Mouse (Mus musculus) midbrain, embryonic 14.5 days (tissue): ENCODE results near the gene Dlg4. TPM values are rescaled to one million over a fixed set of nuclear protein-coding genes. Genes with fewer than 3 reads are reported as not detected.

Experiments
- ATAC-seq: fragments of 200-750 bp; cut with Nextera tagmentation; 2 replicates; pipeline ENCODE4 v1.8.0; 2017; ENCODE audit warnings: moderate number of reproducible peaks, moderate library complexity; ENCODE audit not compliant: low FRiP score, low TSS enrichment
- DNase-seq: peaks from one replicate; pipeline ENCODE4 v3.0.0-alpha.2; 2015
- H3K27ac ChIP-seq: fragments of 300-500 bp; sonication (generic); replicated peaks from 2 replicates; pipeline ENCODE4 v1.5.1; 2014; ENCODE audit warnings: mild to moderate bottlenecking, low read depth, low read length, moderate library complexity
- H3K27me3 ChIP-seq: fragments of 300-500 bp; sonication (generic); 2 replicates; pipeline ENCODE4 v1.6.1; 2014; ENCODE audit warnings: low read length, control low read depth, mixed read lengths; ENCODE audit not compliant: control insufficient read depth, insufficient read depth
- H3K36me3 ChIP-seq: fragments of 300-500 bp; sonication (generic); 2 replicates; pipeline ENCODE4 v1.6.1; 2014; ENCODE audit warnings: low read length, control low read depth; ENCODE audit not compliant: control insufficient read depth, insufficient read depth
- H3K4me1 ChIP-seq: fragments of 300-500 bp; sonication (generic); 2 replicates; pipeline ENCODE4 v1.6.1; 2014; ENCODE audit warnings: mild to moderate bottlenecking, antibody characterized with exemption, low read length, control low read depth; ENCODE audit not compliant: control insufficient read depth, insufficient read depth
- H3K4me2 ChIP-seq: fragments of 300-500 bp; sonication (generic); 2 replicates; pipeline ENCODE4 v1.6.1; 2014; ENCODE audit warnings: mild to moderate bottlenecking, low read length, moderate library complexity
- H3K4me3 ChIP-seq: fragments of 300-500 bp; sonication (generic); replicated peaks from 2 replicates; pipeline ENCODE4 v1.5.1; 2014; ENCODE audit warnings: low read depth, low read length
- H3K9ac ChIP-seq: fragments of 300-500 bp; sonication (generic); replicated peaks from 2 replicates; pipeline ENCODE4 v1.6.1; 2014; ENCODE audit warnings: mild to moderate bottlenecking, low read length, moderate library complexity
- H3K9me3 ChIP-seq: fragments of 300-500 bp; sonication (generic); 2 replicates; pipeline ENCODE4 v1.6.1; 2016; ENCODE audit warnings: low read length, control low read depth, mixed read lengths; ENCODE audit not compliant: control insufficient read depth
- WGBS: fragments of 180-500 bp; shearing (Covaris S2); extraction: QIAGEN DNeasy Blood & Tissue Kit; methylation state at CpG from one replicate; pipeline ENCODE4 v1.1.7; 2014; 5-methylcytosine and 5-hydroxymethylcytosine counted together
- polyA plus RNA-seq: library from polyadenylated mRNA; unstranded; fragments of >200 nt; fragmentation: Nextera tagmentation; extraction: Ambion mirVana; gene quantifications from 2 replicates; pipeline ENCODE4 v1.2.1, GENCODE M21; 2014

Dlg4 gene
- polyA plus RNA-seq, 1 experiment from 2014 or later: 33.1 TPM

DNA sequence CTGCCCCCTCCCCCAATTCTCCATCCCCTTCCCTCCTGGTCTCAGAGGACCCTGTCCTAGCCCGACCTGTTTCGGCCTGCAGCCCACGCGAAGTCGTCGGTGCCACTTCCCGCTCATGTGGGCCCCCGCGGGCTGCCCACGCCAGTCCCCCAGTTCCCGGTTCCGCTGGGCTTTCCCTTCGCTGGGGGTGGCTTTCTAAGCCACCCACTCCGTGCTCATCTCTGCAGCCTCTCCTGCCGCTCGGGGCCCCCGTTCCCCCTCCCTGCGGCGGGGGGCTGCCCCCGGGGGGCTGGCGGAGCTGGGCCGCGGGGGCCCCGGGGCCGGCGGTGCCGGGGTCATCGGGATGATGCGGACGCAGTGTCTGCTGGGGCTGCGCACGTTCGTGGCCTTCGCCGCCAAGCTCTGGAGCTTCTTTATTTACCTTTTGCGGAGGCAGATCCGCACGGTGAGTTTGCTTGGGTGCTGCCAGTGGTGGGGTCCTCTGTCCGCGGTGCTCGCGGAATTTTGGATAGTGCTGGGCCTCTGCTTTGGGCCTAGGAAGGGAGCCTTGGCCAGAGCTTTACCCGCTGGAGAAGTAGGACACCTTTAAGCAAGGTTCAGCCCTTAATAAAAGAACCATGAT, 35.5 kb upstream of the Dlg4 start, which contains the start of gene Ctdnep1:
Gene Ctdnep1, plus strand, starts transcription at position 16 of the 622 bp plus-strand sequence.
- ATAC-seq: peak; percentile 2; the same call in 1 of the 2 replicates
- peak; percentile 39 for DNase-seq
- peak within 1 kb of the TSS; percentile 98 for H3K9ac ChIP-seq
- H3K27me3 ChIP-seq: no peaks in the 10 kb centered on the region
- H3K4me2 ChIP-seq: peak within 1 kb of the TSS; percentile 80
- WGBS: under 1% methylated on average over 43 of the region's 43 CpGs
- H3K4me1 ChIP-seq: peaks cover 33% of the 10 kb centered on the region
- no peaks in the 10 kb centered on the region for H3K9me3 ChIP-seq
- peaks cover 41% of the 10 kb centered on the region for H3K36me3 ChIP-seq
- H3K4me3 ChIP-seq: peak within 1 kb of the TSS; percentile 100
- H3K27ac ChIP-seq: peak within 1 kb of the TSS; percentile 99

- DNase-seq (no peak), ATAC-seq (no peak)
- peak within 1 kb of the TSS; percentile 80 for H3K4me2 ChIP-seq
- peak within 1 kb of the TSS; percentile 98 for H3K9ac ChIP-seq
- WGBS: 59% methylated on average over 8 of the region's 8 CpGs
- no peaks in the 10 kb centered on the region for H3K9me3 ChIP-seq
- H3K36me3 ChIP-seq: peaks cover 42% of the 10 kb centered on the region
- H3K4me1 ChIP-seq: peaks cover 33% of the 10 kb centered on the region
- peak within 1 kb of the TSS; percentile 99 for H3K27ac ChIP-seq
- H3K27me3 ChIP-seq: no peaks in the 10 kb centered on the region
- H3K4me3 ChIP-seq: peak within 1 kb of the TSS; percentile 100
These were observed 34.5 kb upstream of the Dlg4 start, which contains the start of gene Elp5 for GRCm38 (mm10) chr11:69982225-69982624. Elp5 (minus strand) TSS chr11:69982517.

GRCm38 (mm10) chr11:69982877-69983276, 33.9 kb upstream of the Dlg4 start:
- H3K36me3 ChIP-seq: peaks cover 44% of the 10 kb centered on the region
- peak overlapping the region; percentile 80 for H3K4me2 ChIP-seq
- peak overlapping the region; percentile 98; the same call in 1 of the 2 replicates for H3K9ac ChIP-seq
- no peaks in the 10 kb centered on the region for H3K9me3 ChIP-seq
- no peak for DNase-seq
- peak overlapping the region; percentile 100; the same call in 1 of the 2 replicates for H3K4me3 ChIP-seq
- 31% methylated on average over 5 of the region's 5 CpGs for WGBS
- H3K27me3 ChIP-seq: no peaks in the 10 kb centered on the region
- H3K27ac ChIP-seq: no peak overlapping the region
- H3K4me1 ChIP-seq: peaks cover 33% of the 10 kb centered on the region
- ATAC-seq: no peak

GRCm38 (mm10) chr11:69983377-69983776, 33.4 kb upstream of the Dlg4 start:
- Histone ChIP-seq H3K4me3 (no peak overlapping the region), H3K4me1 (peaks cover 33% of the 10 kb centered on the region), H3K27me3 (no peaks in the 10 kb centered on the region), H3K9ac (no peak overlapping the region), H3K4me2 (peak overlapping the region; percentile 80), H3K27ac (no peak overlapping the region), H3K36me3 (peaks cover 49% of the 10 kb centered on the region), H3K9me3 (no peaks in the 10 kb centered on the region)
- 90% methylated on average over 4 of the region's 4 CpGs for WGBS
- ATAC-seq (no peak), DNase-seq (no peak)

DNA sequence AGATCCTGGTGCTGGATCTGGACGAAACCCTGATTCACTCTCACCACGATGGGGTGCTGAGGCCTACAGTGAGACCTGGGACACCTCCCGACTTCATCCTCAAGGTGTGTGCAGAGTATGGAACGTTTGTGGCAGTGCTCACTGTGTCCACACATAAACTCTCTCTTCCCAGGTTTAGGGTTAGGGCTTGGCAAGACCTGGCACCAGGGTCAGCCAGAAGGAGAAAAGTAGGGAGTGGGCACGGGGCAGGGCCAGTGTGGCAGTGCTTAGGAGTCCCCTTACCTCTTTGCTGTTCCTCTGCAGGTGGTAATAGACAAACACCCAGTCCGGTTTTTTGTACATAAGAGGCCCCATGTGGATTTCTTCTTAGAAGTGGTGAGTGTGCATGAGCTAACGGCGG, 32.3 kb upstream of the Dlg4 start:
- peaks cover 59% of the 10 kb centered on the region for H3K36me3 ChIP-seq
- H3K9ac ChIP-seq: no peak overlapping the region
- H3K9me3 ChIP-seq: no peaks in the 10 kb centered on the region
- WGBS: 92% methylated on average over 8 of the region's 8 CpGs
- H3K27ac ChIP-seq: no peak overlapping the region
- H3K4me1 ChIP-seq: peaks cover 25% of the 10 kb centered on the region
- DNase-seq (no peak), ATAC-seq (no peak)
- no peaks in the 10 kb centered on the region for H3K27me3 ChIP-seq
- H3K4me3 ChIP-seq: no peak overlapping the region
- H3K4me2 ChIP-seq: no peak overlapping the region

GRCm38 (mm10) chr11:69989949-69990348, 26.8 kb upstream of the Dlg4 start:
- H3K27me3 ChIP-seq: no peaks in the 10 kb centered on the region
- DNase-seq: no peak
- H3K27ac ChIP-seq: no peak overlapping the region; the same call in 1 of the 2 replicates
- WGBS: 92% methylated on average over 8 of the region's 8 CpGs
- H3K4me2 ChIP-seq: no peak overlapping the region
- no peak overlapping the region for H3K9ac ChIP-seq
- no peaks in the 10 kb centered on the region for H3K9me3 ChIP-seq
- no peak overlapping the region for H3K4me3 ChIP-seq
- peaks cover 71% of the 10 kb centered on the region for H3K36me3 ChIP-seq
- peaks cover 10% of the 10 kb centered on the region for H3K4me1 ChIP-seq
- ATAC-seq: no peak

DNA sequence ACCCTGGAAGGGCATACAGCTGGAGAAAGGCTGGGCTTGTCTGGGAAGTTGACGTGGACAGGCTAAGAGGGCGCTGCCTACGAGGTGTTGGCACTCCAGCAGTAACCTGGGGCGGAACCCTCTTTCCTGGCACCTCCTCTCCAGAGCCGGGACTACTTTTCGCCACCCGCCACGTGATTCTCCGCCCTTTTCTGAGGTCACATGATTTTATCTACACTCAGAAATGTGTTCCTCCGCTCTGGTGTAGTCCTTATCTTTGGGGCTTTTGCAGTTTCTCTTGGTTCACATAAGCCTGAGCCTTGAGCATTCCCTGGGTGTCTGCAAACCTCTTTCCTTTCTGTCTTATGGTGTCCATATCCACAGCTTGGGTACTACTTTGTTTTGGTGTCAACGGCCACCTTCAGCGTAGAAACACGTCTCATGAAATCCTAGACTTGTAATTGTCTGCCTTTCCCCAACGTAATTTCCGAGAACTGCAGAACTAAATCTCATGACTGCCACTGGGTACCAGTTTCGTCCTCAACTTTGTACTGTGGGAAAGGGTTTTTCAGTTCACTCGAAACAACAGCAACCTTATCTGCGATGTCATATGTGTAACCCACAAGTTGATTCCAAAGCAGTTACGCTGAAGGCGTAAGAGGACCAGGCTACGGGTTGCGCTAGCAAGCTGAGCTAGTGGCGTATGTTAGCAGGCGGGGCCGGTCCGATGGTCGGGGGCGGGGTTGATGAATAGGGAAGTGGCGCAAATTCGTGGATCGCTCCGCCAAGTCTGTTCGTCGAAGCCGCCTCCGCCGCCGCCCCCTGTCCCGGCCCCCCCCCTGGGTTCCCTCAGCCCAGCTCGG, 25.7 kb upstream of the Dlg4 start, which contains the start of gene Gabarap:
Gene Gabarap, plus strand, starts transcription at position 294 of the 842 bp plus-strand sequence.
- under 1% methylated on average over 40 of the region's 40 CpGs for WGBS
- H3K4me1 ChIP-seq: peaks cover 10% of the 10 kb centered on the region
- H3K4me2 ChIP-seq: peak within 1 kb of the TSS; percentile 87
- peak within 1 kb of the TSS; percentile 82 for H3K9ac ChIP-seq
- peaks cover 61% of the 10 kb centered on the region for H3K36me3 ChIP-seq
- H3K27me3 ChIP-seq: no peaks in the 10 kb centered on the region
- peak within 1 kb of the TSS; percentile 79 for H3K4me3 ChIP-seq
- no peaks in the 10 kb centered on the region for H3K9me3 ChIP-seq
- peak; percentile 98 for DNase-seq
- H3K27ac ChIP-seq: peak within 1 kb of the TSS; percentile 89
- ATAC-seq: peak; percentile 74

GRCm38 (mm10) chr11:69991711-69992110, 25.0 kb upstream of the Dlg4 start:
- WGBS: 0% methylated on average over 15 of the region's 15 CpGs
- ATAC-seq: no peak
- Histone ChIP-seq H3K9me3 (no peaks in the 10 kb centered on the region), H3K27me3 (no peaks in the 10 kb centered on the region), H3K27ac (peak overlapping the region; percentile 89), H3K4me3 (peak overlapping the region; percentile 79), H3K9ac (peak overlapping the region; percentile 82), H3K36me3 (peaks cover 54% of the 10 kb centered on the region), H3K4me2 (peak overlapping the region; percentile 87), H3K4me1 (peaks cover 10% of the 10 kb centered on the region)
- DNase-seq: no peak
